Mouse (Mus musculus) liver, embryonic 15.5 days (tissue): ENCODE data around the gene Ccdc144b. TPM values are rescaled to one million over a fixed set of nuclear protein-coding genes. Genes with fewer than 3 reads are reported as not detected.

Experiments used
- ATAC-seq: fragments of 200-750 bp; cut with Nextera tagmentation; 2 replicates; pipeline ENCODE4 v1.8.0; 2017; ENCODE audit warnings: moderate number of reproducible peaks, mild to moderate bottlenecking, moderate library complexity; ENCODE audit not compliant: insufficient read depth
- H3K27ac ChIP-seq: fragments of 300-500 bp; sonication (generic); replicated peaks from 2 replicates; pipeline ENCODE4 v1.5.1; 2015; ENCODE audit warnings: mild to moderate bottlenecking, inconsistent platforms
- H3K27me3 ChIP-seq: fragments of 300-500 bp; sonication (generic); 2 replicates; pipeline ENCODE4 v1.6.1; 2015; ENCODE audit warnings: mild to moderate bottlenecking, inconsistent platforms
- H3K36me3 ChIP-seq: fragments of 300-500 bp; sonication (generic); replicated peaks from 2 replicates; pipeline ENCODE4 v1.6.1; 2015; ENCODE audit warnings: moderate library complexity, mild to moderate bottlenecking, inconsistent platforms
- H3K4me1 ChIP-seq: fragments of 300-500 bp; sonication (generic); replicated peaks from 2 replicates; pipeline ENCODE4 v1.6.1; 2015; ENCODE audit warnings: inconsistent platforms
- H3K4me2 ChIP-seq: fragments of 300-500 bp; sonication (generic); 2 replicates; pipeline ENCODE4 v1.6.1; 2015; ENCODE audit warnings: moderate library complexity, mild to moderate bottlenecking, inconsistent platforms
- H3K4me3 ChIP-seq: fragments of 300-500 bp; sonication (generic); replicated peaks from 2 replicates; pipeline ENCODE4 v1.5.1; 2015; ENCODE audit warnings: mild to moderate bottlenecking, inconsistent platforms
- H3K9ac ChIP-seq: fragments of 300-500 bp; sonication (generic); 2 replicates; pipeline ENCODE4 v1.6.1; 2015; ENCODE audit warnings: moderate library complexity, mild to moderate bottlenecking, inconsistent platforms
- H3K9me3 ChIP-seq: fragments of 300-500 bp; sonication (generic); replicated peaks from 2 replicates; pipeline ENCODE4 v1.6.1; 2016; ENCODE audit warnings: inconsistent platforms
- WGBS: fragments of 180-500 bp; shearing (Covaris S2); methylation state at CpG from one replicate; pipeline ENCODE4 v1.1.7; 2015; ENCODE audit warnings: mixed read lengths; ENCODE audit not compliant: insufficient replicate concordance; 5-methylcytosine and 5-hydroxymethylcytosine counted together
- polyA plus RNA-seq: library from polyadenylated mRNA; unstranded; fragments of >200 nt; fragmentation: Nextera tagmentation; extraction: Ambion mirVana; gene quantifications from 2 replicates; pipeline ENCODE4 v1.2.1, GENCODE M21; 2015

Ccdc144b gene
- not detected in 2 replicates for polyA plus RNA-seq

GRCm38 (mm10) chr3:36053447-36053846, at the start of gene Ccdc144b:
Gene Ccdc144b (minus strand): TSS chr3:36053547.
- no peaks in the 10 kb centered on the region for H3K9me3 ChIP-seq
- WGBS: 78% methylated on average over 6 of the region's 6 CpGs
- H3K4me1 ChIP-seq: no peaks in the 10 kb centered on the region
- H3K27ac ChIP-seq: no peak within 1 kb of the TSS
- H3K4me2 ChIP-seq: no peak within 1 kb of the TSS
- H3K27me3 ChIP-seq: 0 out of 2 replicates have a peak, but pooled peaks cover 5% of the 10 kb centered on the region
- no peak within 1 kb of the TSS for H3K9ac ChIP-seq
- no peak within 1 kb of the TSS for H3K4me3 ChIP-seq
- H3K36me3 ChIP-seq: no peaks in the 10 kb centered on the region
- no peak for ATAC-seq

GRCm38 (mm10) chr3:36095371-36095770, 42.0 kb upstream of the Ccdc144b start:
- Histone ChIP-seq H3K9ac (no peak overlapping the region), H3K4me2 (no peak overlapping the region), H3K36me3 (peaks cover 4% of the 10 kb centered on the region; the same call in 1 of the 2 replicates), H3K27ac (no peak overlapping the region), H3K9me3 (no peaks in the 10 kb centered on the region), H3K4me3 (no peak overlapping the region), H3K27me3 (no peaks in the 10 kb centered on the region), H3K4me1 (no peaks in the 10 kb centered on the region)
- ATAC-seq: no peak
- 83% methylated on average over 2 of the region's 2 CpGs for WGBS

GRCm38 (mm10) chr3:36087591-36087990, 34.2 kb upstream of the Ccdc144b start:
- Histone ChIP-seq H3K9ac (no peak overlapping the region), H3K4me3 (no peak overlapping the region), H3K4me1 (no peaks in the 10 kb centered on the region), H3K27me3 (no peaks in the 10 kb centered on the region), H3K36me3 (peaks cover 60% of the 10 kb centered on the region), H3K4me2 (no peak overlapping the region), H3K27ac (no peak overlapping the region), H3K9me3 (no peaks in the 10 kb centered on the region)
- 75% methylated on average over 9 of the region's 9 CpGs for WGBS
- no peak for ATAC-seq

- Histone ChIP-seq H3K27ac (no peak overlapping the region), H3K9ac (no peak overlapping the region), H3K9me3 (no peaks in the 10 kb centered on the region), H3K27me3 (no peaks in the 10 kb centered on the region), H3K4me3 (no peak overlapping the region), H3K4me1 (no peaks in the 10 kb centered on the region), H3K36me3 (peaks cover 72% of the 10 kb centered on the region), H3K4me2 (no peak overlapping the region)
- ATAC-seq: no peak
- 81% methylated on average over 5 of the region's 5 CpGs for WGBS
These were observed 32.0 kb upstream of the Ccdc144b start for GRCm38 (mm10) chr3:36085394-36085793.

- Histone ChIP-seq H3K4me2 (no peak overlapping the region), H3K27me3 (no peaks in the 10 kb centered on the region), H3K4me1 (no peaks in the 10 kb centered on the region), H3K9me3 (no peaks in the 10 kb centered on the region), H3K36me3 (peaks cover 65% of the 10 kb centered on the region), H3K27ac (no peak overlapping the region), H3K4me3 (no peak overlapping the region), H3K9ac (no peak overlapping the region)
- ATAC-seq: no peak
- 82% methylated on average over 7 of the region's 7 CpGs for WGBS
These were observed 30.0 kb upstream of the Ccdc144b start for GRCm38 (mm10) chr3:36083381-36083780.

- Histone ChIP-seq H3K9me3 (no peaks in the 10 kb centered on the region), H3K27me3 (no peaks in the 10 kb centered on the region), H3K9ac (no peak overlapping the region), H3K4me1 (no peaks in the 10 kb centered on the region), H3K4me3 (no peak overlapping the region), H3K27ac (no peak overlapping the region), H3K36me3 (peaks cover 65% of the 10 kb centered on the region), H3K4me2 (no peak overlapping the region)
- no peak for ATAC-seq
- WGBS: 75% methylated on average over 4 of the region's 4 CpGs
These were observed 29.5 kb upstream of the Ccdc144b start for GRCm38 (mm10) chr3:36082843-36083242.

- H3K9me3 ChIP-seq: no peaks in the 10 kb centered on the region
- no peak overlapping the region for H3K27ac ChIP-seq
- ATAC-seq: no peak
- no peak overlapping the region for H3K4me2 ChIP-seq
- 76% methylated on average over 5 of the region's 5 CpGs for WGBS
- H3K4me3 ChIP-seq: no peak overlapping the region
- no peaks in the 10 kb centered on the region for H3K4me1 ChIP-seq
- no peaks in the 10 kb centered on the region for H3K27me3 ChIP-seq
- H3K9ac ChIP-seq: no peak overlapping the region
- peaks cover 72% of the 10 kb centered on the region for H3K36me3 ChIP-seq
These were observed 27.4 kb upstream of the Ccdc144b start for GRCm38 (mm10) chr3:36080741-36081140.

- Histone ChIP-seq H3K9me3 (no peaks in the 10 kb centered on the region), H3K4me1 (no peaks in the 10 kb centered on the region), H3K27ac (no peak overlapping the region), H3K36me3 (peaks cover 72% of the 10 kb centered on the region), H3K9ac (no peak overlapping the region), H3K4me2 (no peak overlapping the region), H3K27me3 (no peaks in the 10 kb centered on the region), H3K4me3 (no peak overlapping the region)
- WGBS: 72% methylated on average over 5 of the region's 5 CpGs
- no peak for ATAC-seq
These were observed 26.5 kb upstream of the Ccdc144b start for GRCm38 (mm10) chr3:36079886-36080285.

- 74% methylated on average over 3 of the region's 3 CpGs for WGBS
- no peak overlapping the region for H3K4me2 ChIP-seq
- no peak overlapping the region for H3K9ac ChIP-seq
- no peak for ATAC-seq
- H3K36me3 ChIP-seq: peaks cover 71% of the 10 kb centered on the region
- H3K27ac ChIP-seq: no peak overlapping the region
- no peaks in the 10 kb centered on the region for H3K27me3 ChIP-seq
- H3K4me1 ChIP-seq: no peaks in the 10 kb centered on the region
- H3K4me3 ChIP-seq: no peak overlapping the region
- no peaks in the 10 kb centered on the region for H3K9me3 ChIP-seq
These were observed 24.0 kb upstream of the Ccdc144b start for GRCm38 (mm10) chr3:36077386-36077785.

GRCm38 (mm10) chr3:36075466-36075865, 22.1 kb upstream of the Ccdc144b start:
- no peak for ATAC-seq
- H3K4me2 ChIP-seq: no peak overlapping the region
- H3K27me3 ChIP-seq: no peaks in the 10 kb centered on the region
- H3K27ac ChIP-seq: no peak overlapping the region
- peaks cover 65% of the 10 kb centered on the region for H3K36me3 ChIP-seq
- WGBS: 73% methylated on average over 6 of the region's 6 CpGs
- H3K4me3 ChIP-seq: no peak overlapping the region
- H3K9ac ChIP-seq: no peak overlapping the region
- no peaks in the 10 kb centered on the region for H3K9me3 ChIP-seq
- no peaks in the 10 kb centered on the region for H3K4me1 ChIP-seq

GRCm38 (mm10) chr3:36074231-36074630, 20.9 kb upstream of the Ccdc144b start:
- no peaks in the 10 kb centered on the region for H3K4me1 ChIP-seq
- no peak overlapping the region for H3K4me2 ChIP-seq
- no peak overlapping the region for H3K27ac ChIP-seq
- H3K9ac ChIP-seq: no peak overlapping the region
- peaks cover 59% of the 10 kb centered on the region for H3K36me3 ChIP-seq
- WGBS: 80% methylated on average over 6 of the region's 6 CpGs
- no peak for ATAC-seq
- no peaks in the 10 kb centered on the region for H3K27me3 ChIP-seq
- H3K9me3 ChIP-seq: no peaks in the 10 kb centered on the region
- H3K4me3 ChIP-seq: no peak overlapping the region

- WGBS: 78% methylated on average over 5 of the region's 5 CpGs
- H3K27me3 ChIP-seq: no peaks in the 10 kb centered on the region
These were observed 17.7 kb upstream of the Ccdc144b start for GRCm38 (mm10) chr3:36071047-36071446.

More at GRCm38 (mm10) chr3:36071047-36071446, 17.7 kb upstream of the Ccdc144b start:
- ATAC-seq: no peak
- Histone ChIP-seq H3K9me3 (no peaks in the 10 kb centered on the region), H3K4me1 (peaks cover 9% of the 10 kb centered on the region), H3K4me3 (no peak overlapping the region), H3K27ac (no peak overlapping the region), H3K36me3 (peaks cover 38% of the 10 kb centered on the region), H3K9ac (no peak overlapping the region), H3K4me2 (no peak overlapping the region)
